Mouse (Mus musculus): ENCODE measurements at regions not wholly inside any gene's neighbourhood (a gene's known extent, or its start where the extent isn't known, plus 50 kb on each side); places are given as distances from the start of the nearest gene placed in this dataset.

DNA sequence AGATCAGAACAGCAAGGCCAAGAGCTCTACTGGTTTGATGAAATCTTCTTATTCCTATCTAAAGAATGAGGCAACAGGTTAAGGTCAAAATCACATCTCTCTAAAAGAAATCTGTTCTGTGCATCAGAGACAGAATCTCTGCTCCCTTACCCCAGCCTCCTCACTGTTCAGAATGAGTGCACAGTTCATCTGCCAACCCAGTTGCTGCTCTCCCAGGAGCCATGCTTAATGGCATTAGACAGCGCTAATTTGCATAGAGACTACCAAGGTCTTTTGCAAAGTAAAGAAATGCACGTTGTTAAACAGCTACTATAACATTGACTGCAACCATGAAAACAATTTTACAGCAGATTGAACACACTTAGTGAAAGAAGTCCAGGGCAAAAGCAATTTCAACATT is 296.3 kb upstream of the B3gat1 start:
- TF ChIP-seq CTCF (IDR thresholded peaks at IDR 0.05; ENCODE audit: extremely low read depth, insufficient read depth, low read length) (no peak), POLR2A (IDR thresholded peaks at IDR 0.05; ENCODE audit: extremely low read depth, insufficient read depth, low read length) (no peak)

Data from cortical plate, adult 2 months (tissue).